Mouse (Mus musculus): Measurements from ENCODE around the gene Gpr89. TPM values are rescaled to one million over a fixed set of nuclear protein-coding genes. Genes with fewer than 3 reads are reported as not detected.

Gene Gpr89
- 18.5 and 22.4 TPM in 2 replicates for polyA plus RNA-seq (2012; rRNA removed; ENCODE audit: low replicate concordance)

DNA sequence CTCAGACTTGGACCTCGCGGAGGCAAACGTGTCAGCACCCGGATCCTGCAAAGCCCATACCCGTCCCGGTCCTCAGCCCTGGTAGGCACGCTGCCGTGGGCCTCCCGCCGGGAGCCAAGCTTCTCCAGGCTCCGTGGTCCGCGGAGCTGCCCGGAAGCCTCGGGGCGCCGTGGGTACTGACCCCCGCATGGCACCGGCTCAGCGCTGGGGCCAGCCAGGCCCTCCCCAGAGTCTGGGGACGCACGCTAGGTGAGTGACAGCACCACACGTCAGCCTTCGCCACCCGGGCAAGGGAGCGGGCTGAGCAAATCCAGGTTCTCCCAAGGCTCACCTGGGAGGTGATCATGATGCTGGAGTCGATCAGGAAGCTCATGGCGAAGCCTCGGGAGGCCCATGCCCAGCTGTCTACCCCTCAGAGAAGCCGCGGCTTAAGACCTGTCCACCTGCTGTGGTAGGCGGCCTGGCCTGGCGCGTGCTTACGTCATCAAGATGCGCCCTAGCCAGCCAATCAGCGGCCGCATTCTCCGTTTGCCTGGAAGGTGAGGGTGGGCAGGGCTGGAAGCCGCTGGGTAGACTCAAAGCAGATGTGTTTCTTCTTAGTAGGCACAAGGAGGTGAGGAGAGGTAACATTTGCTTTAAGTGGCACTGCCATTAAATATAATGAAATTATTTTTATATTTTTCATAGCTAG is at the start of gene Gpr89:
Gene Gpr89, minus strand, starts transcription at position 496 of the 691 bp plus-strand sequence.

DNA sequence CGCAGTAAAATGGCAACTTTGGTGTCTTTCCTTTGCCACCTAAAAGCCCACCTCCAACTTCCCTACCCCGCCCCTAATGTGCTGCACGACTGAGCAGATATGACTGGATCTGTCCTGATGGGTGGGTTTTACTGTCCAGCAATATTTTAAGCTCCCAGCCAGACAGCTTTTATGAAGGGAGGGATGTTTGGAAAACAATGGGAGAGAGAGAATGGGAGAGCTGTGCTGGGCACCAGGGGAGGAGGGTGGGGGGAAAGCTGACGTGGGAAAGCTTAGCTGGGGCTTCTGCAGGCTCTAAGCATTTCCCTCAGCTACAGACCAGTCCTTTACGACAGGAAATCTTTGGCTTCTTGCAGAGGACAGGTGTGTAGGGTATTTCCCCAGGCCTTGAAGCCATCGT is 20.8 kb upstream of the Gpr89 start, which contains the start of gene Gja8:
Gene Gja8, minus strand, starts transcription at position 101 of the 400 bp plus-strand sequence.

DNA sequence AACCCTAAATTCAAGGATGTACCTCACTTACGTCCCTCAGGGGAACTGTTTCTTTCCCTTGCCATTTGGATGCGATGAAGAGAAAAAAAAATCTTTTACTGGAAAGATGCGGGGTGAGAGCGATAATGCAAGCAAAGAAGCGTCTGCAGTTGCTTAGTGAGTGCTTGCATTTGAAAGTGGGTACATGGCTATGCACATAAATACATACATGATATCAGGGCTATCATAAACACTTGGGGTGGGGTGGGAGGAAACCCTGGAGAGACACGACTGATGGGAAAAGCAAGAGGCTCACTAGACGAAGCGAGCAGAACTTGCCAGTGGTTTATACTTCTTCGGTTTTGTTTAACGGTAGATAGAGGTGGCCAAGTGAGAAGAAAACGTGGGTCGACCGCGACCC is 753 bp downstream of the Gpr89 start, which contains the start of gene Gja5:
Gene Gja5, plus strand, starts transcription at position 301 of the 400 bp plus-strand sequence.

DNA sequence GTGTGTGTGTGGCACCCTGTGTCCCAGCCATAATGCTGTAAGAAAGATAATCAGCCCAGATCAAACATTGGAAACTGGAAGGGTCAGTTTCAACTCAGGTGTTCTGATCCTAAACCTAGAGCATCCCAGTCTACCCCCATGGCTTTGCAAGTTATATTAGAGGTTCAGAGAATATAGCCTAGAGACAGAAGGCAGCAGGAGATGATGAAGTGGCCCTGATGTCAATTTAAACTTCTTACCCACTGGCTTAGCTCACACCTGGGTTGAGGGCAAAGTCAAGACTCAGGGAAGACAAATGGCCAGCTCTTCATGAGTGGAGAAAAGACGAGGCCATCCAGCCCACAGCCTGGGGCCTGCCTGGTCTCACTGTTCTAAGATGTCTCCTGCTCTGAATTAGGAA is 76.2 kb downstream of the Gpr89 start, which contains the start of the genes Pdzk1 and Cd160:
Gene Pdzk1, plus strand, starts transcription at position 301 of the 400 bp plus-strand sequence.
Gene Cd160, minus strand, starts transcription at position 368 of the 400 bp plus-strand sequence.

Other genes with a start within 250 kb of the Gpr89 start
- gene Ankrd35, start 235.2 kb downstream of the Gpr89 start, polyA plus RNA-seq (2012; rRNA removed; ENCODE audit: low replicate concordance): 0.14 and 0.71 TPM in 2 replicates
- gene Pias3, start 209.0 kb downstream of the Gpr89 start, polyA plus RNA-seq (2012; rRNA removed; ENCODE audit: low replicate concordance): 15.4 and 22.8 TPM in 2 replicates
- gene Nudt17, start 196.8 kb downstream of the Gpr89 start, polyA plus RNA-seq (2012; rRNA removed; ENCODE audit: low replicate concordance): 2.1 and 2.7 TPM in 2 replicates
- 27.8 and 31.3 TPM in 2 replicates for gene Polr3c, start 177.7 kb downstream of the Gpr89 start, polyA plus RNA-seq (2012; rRNA removed; ENCODE audit: low replicate concordance)
- gene Rnf115, start 177.7 kb downstream of the Gpr89 start, polyA plus RNA-seq (2012; rRNA removed; ENCODE audit: low replicate concordance): 8.6 and 9.7 TPM in 2 replicates
- 8.1 and 38.9 TPM in 2 replicates for gene Pdzk1, start 76.1 kb downstream of the Gpr89 start, polyA plus RNA-seq (2012; rRNA removed; ENCODE audit: low replicate concordance)
- 0.33 and 1.5 TPM in 2 replicates for gene Cd160, start 76.0 kb downstream of the Gpr89 start, polyA plus RNA-seq (2012; rRNA removed; ENCODE audit: low replicate concordance)
- gene Gja5, start 653 bp downstream of the Gpr89 start, polyA plus RNA-seq (2012; rRNA removed; ENCODE audit: low replicate concordance): 0.71 and 0.92 TPM in 2 replicates
- gene Gja8, start 20.7 kb upstream of the Gpr89 start, polyA plus RNA-seq (2012; rRNA removed; ENCODE audit: low replicate concordance): not detected in 2 replicates